Mouse (Mus musculus) liver, embryonic 11.5 days (tissue): ENCODE measurements around the gene Zranb3. TPM values are rescaled to one million over a fixed set of nuclear protein-coding genes. Genes with fewer than 3 reads are reported as not detected.
A peak's percentile ranks its signal among the peaks of the same experiment; 100 is the strongest.
"Not testable (repeated sequence)": the region's sequence is repeated elsewhere in the genome, so short reads cannot be mapped to it uniquely, and the experiment has no call there.

ENCODE experiments used
- ATAC-seq: fragments of 200-750 bp; cut with Nextera tagmentation; replicated peaks from 2 replicates; pipeline ENCODE4 v1.8.0; 2017; ENCODE audit warnings: moderate number of reproducible peaks, mild to moderate bottlenecking, moderate TSS enrichment, moderate library complexity; ENCODE audit not compliant: low FRiP score
- DNase-seq: peaks from one replicate; pipeline ENCODE4 v3.0.0-alpha.2; 2017; ENCODE audit warnings: low spot score
- H3K27ac ChIP-seq: fragments of 300-500 bp; sonication (generic); 2 replicates; pipeline ENCODE4 v1.5.1; 2014; ENCODE audit warnings: mild to moderate bottlenecking, low read depth, low read length, control low read depth
- H3K27me3 ChIP-seq: fragments of 300-500 bp; sonication (generic); replicated peaks from 2 replicates; pipeline ENCODE4 v1.6.1; 2014; ENCODE audit warnings: low read length, mixed read lengths; ENCODE audit not compliant: control insufficient read depth, insufficient read depth
- H3K36me3 ChIP-seq: fragments of 300-500 bp; sonication (generic); 2 replicates; pipeline ENCODE4 v1.6.1; 2014; ENCODE audit warnings: mild to moderate bottlenecking, low read length, moderate library complexity, mixed read lengths; ENCODE audit not compliant: control insufficient read depth, insufficient read depth
- H3K4me1 ChIP-seq: fragments of 300-500 bp; sonication (generic); replicated peaks from 2 replicates; pipeline ENCODE4 v1.6.1; 2014; ENCODE audit warnings: low read length, mixed read lengths; ENCODE audit not compliant: control insufficient read depth, insufficient read depth
- H3K4me2 ChIP-seq: fragments of 300-500 bp; sonication (generic); 2 replicates; pipeline ENCODE4 v1.6.1; 2014; ENCODE audit warnings: mild to moderate bottlenecking, control low read depth, moderate library complexity
- H3K4me3 ChIP-seq: fragments of 300-500 bp; sonication (generic); 2 replicates; pipeline ENCODE4 v1.5.1; 2014; ENCODE audit warnings: low read depth, low read length, control low read depth
- H3K9ac ChIP-seq: fragments of 300-500 bp; sonication (generic); 2 replicates; pipeline ENCODE4 v1.6.1; 2014; ENCODE audit warnings: low read depth, low read length, control low read depth
- H3K9me3 ChIP-seq: fragments of 300-500 bp; sonication (generic); 2 replicates; pipeline ENCODE4 v1.6.1; 2016; ENCODE audit warnings: low read length, inconsistent platforms, mixed read lengths; ENCODE audit not compliant: control insufficient read depth
- WGBS: fragments of 180-500 bp; shearing (Covaris S2); extraction: QIAGEN DNeasy Blood & Tissue Kit; methylation state at CpG from one replicate; pipeline ENCODE4 v1.1.7; 2014; 5-methylcytosine and 5-hydroxymethylcytosine counted together
- polyA plus RNA-seq: library from polyadenylated mRNA; unstranded; fragments of >200 nt; fragmentation: Nextera tagmentation; extraction: Ambion mirVana; gene quantifications from 2 replicates; pipeline ENCODE4 v1.2.1, GENCODE M21; 2014

Zranb3 gene
- polyA plus RNA-seq, 1 experiment from 2014 or later: 10.7 TPM

- Histone ChIP-seq H3K4me3 (no peak overlapping the region), H3K4me1 (no peaks in the 10 kb centered on the region), H3K4me2 (no peak overlapping the region), H3K9ac (no peak overlapping the region), H3K36me3 (no peaks in the 10 kb centered on the region; the same call in 1 of the 2 replicates), H3K27ac (no peak overlapping the region), H3K27me3 (no peaks in the 10 kb centered on the region), H3K9me3 (no peaks in the 10 kb centered on the region)
- DNase-seq (no peak), ATAC-seq (no peak)
- WGBS: 83% methylated on average over 4 of the region's 4 CpGs
These were observed 148.0 kb downstream of the Zranb3 start for GRCm38 (mm10) chr1:127954800-127955199.

DNA sequence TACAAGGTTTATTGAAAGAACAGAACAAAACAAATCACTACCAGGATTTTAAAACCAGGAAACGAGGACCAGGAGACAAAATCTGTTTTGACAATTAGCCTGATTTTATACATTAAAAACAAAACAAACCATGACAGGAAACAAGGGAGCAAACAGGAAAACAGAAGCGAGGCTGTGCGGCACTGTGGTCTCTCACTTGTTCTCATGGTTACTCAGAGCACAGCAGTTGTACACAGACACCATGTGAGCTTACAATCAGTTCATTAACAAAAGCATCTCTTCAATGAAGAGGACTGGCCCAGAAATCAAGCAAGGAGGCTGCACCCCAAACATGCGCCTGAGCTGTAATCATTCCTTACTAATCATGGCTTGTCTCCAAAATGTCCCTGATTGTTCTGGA lies 148.6 kb downstream of the Zranb3 start:
- H3K4me3 ChIP-seq, H3K36me3 ChIP-seq, H3K4me2 ChIP-seq, H3K27me3 ChIP-seq, H3K27ac ChIP-seq, DNase-seq, H3K9me3 ChIP-seq, ATAC-seq, H3K4me1 ChIP-seq, H3K9ac ChIP-seq: not testable (repeated sequence)
- WGBS: 84% methylated on average over 4 of the region's 4 CpGs

DNA sequence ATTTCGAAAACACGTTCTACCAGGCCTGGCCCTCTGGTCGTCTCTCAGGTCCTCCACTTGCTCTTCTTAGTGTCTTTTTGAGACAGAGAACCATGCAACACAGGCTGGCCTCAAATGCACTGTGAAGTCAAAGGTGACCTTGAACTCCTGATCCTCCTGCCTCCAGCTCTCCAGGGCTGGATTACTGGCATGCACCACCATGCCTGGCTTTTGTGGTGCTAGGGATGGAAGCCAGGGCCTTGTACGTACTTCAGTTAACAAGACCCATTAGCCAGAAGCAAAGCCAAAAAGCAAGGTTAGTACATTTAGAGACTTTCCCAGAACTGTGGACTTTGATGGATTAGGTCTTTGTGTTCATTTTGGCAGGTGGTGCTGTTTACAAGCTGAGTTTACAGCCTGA lies 150.6 kb downstream of the Zranb3 start:
- H3K27me3 ChIP-seq: no peaks in the 10 kb centered on the region
- H3K4me1 ChIP-seq: no peaks in the 10 kb centered on the region
- 86% methylated on average over 4 of the region's 4 CpGs for WGBS
- no peak overlapping the region for H3K27ac ChIP-seq
- no peak overlapping the region for H3K4me2 ChIP-seq
- no peak for ATAC-seq
- DNase-seq: no peak
- H3K36me3 ChIP-seq: no peaks in the 10 kb centered on the region
- H3K9ac ChIP-seq: no peak overlapping the region
- H3K4me3 ChIP-seq: no peak overlapping the region
- no peaks in the 10 kb centered on the region for H3K9me3 ChIP-seq

DNA sequence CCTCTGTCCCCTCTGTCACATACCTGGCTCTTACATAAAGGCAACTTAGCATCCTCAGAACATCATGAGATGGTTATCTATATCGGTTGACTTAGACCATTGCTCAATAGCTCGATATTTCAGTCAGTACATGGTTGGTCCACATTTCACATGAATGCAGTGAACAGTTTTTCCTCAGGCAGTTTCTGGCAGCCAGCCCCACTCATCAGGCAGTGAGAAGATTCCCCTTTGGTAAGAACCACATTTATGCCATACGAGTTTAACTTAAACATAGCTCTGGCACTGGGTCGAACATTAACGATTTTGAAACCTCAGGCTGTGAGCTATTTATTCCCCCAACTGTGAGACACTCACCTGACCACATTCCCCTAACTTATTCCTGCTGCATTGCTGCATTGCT lies 154.1 kb downstream of the Zranb3 start:
- 84% methylated on average over 5 of the region's 5 CpGs for WGBS
- DNase-seq (no peak), ATAC-seq (no peak)
- Histone ChIP-seq H3K4me3 (no peak overlapping the region), H3K36me3 (peaks cover 3% of the 10 kb centered on the region; the same call in 1 of the 2 replicates), H3K9ac (no peak overlapping the region), H3K27me3 (no peaks in the 10 kb centered on the region), H3K27ac (no peak overlapping the region), H3K4me1 (no peaks in the 10 kb centered on the region), H3K4me2 (no peak overlapping the region), H3K9me3 (no peaks in the 10 kb centered on the region)

GRCm38 (mm10) chr1:127946615-127947249 lies 156.1 kb downstream of the Zranb3 start:
- Histone ChIP-seq H3K9ac (no peak overlapping the region), H3K27me3 (no peaks in the 10 kb centered on the region), H3K36me3 (peaks cover 5% of the 10 kb centered on the region; the same call in 1 of the 2 replicates), H3K9me3 (no peaks in the 10 kb centered on the region), H3K27ac (no peak overlapping the region), H3K4me1 (no peaks in the 10 kb centered on the region), H3K4me2 (no peak overlapping the region), H3K4me3 (no peak overlapping the region)
- peak; percentile 21 for DNase-seq
- ATAC-seq: no peak
- WGBS: 81% methylated on average over 5 of the region's 5 CpGs

DNA sequence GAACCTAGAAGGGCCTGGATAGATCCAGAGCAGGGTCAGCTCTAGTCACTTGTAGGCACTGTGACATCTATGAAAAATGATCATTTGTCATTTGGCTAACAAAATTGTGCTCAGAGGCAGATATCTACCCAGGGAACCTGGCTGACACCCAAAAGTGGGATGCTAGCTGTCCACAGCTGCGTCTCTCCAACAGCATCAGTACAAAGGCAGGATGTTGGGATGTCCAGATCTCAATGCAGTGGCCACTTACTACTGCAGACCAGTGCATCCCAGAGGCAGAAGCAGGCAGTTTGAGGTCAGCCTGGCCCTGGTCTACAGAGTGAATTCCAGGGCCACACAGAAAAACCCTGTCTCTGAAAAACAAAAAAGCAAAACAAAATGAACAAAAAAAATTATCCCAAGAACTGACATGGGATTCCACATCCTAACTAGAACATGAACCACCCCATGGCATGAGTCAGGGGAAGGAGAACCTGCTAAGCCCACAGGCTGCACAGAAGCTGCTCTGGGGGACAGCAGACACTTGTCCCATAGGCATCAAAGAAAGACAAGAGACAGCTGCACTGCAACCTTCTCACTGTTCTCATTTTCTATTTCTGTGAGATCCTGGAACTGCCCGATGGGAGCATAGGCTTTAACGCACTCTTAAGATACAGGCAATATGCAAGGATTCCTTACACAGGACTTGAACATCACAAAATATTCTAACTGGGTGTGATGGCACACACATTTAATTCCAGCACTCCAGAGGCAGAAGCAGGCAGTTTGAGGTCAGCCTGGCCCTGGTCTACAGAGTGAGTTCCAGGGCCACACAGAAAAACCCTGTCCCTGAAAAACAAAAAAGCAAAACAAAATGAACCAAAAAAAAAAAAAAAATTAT lies 156.9 kb downstream of the Zranb3 start:
- H3K9ac ChIP-seq: no peak overlapping the region
- H3K9me3 ChIP-seq: no peaks in the 10 kb centered on the region
- H3K27me3 ChIP-seq: no peaks in the 10 kb centered on the region
- peaks cover 5% of the 10 kb centered on the region; the same call in 1 of the 2 replicates for H3K36me3 ChIP-seq
- WGBS: 89% methylated on average over 3 of the region's 3 CpGs
- no peak overlapping the region for H3K27ac ChIP-seq
- no peak for ATAC-seq
- no peak overlapping the region for H3K4me3 ChIP-seq
- peak; percentile 22 for DNase-seq
- no peak overlapping the region for H3K4me2 ChIP-seq
- no peaks in the 10 kb centered on the region for H3K4me1 ChIP-seq

GRCm38 (mm10) chr1:127943516-127943915 lies 159.3 kb downstream of the Zranb3 start:
- DNase-seq: no peak
- no peaks in the 10 kb centered on the region for H3K9me3 ChIP-seq
- no peak overlapping the region for H3K4me3 ChIP-seq
- 70% methylated on average over 6 of the region's 6 CpGs for WGBS
- H3K27ac ChIP-seq: no peak overlapping the region
- H3K36me3 ChIP-seq: peaks cover 24% of the 10 kb centered on the region
- no peak overlapping the region for H3K4me2 ChIP-seq
- H3K4me1 ChIP-seq: no peaks in the 10 kb centered on the region
- H3K9ac ChIP-seq: no peak overlapping the region
- peak; percentile 38; the same call in 1 of the 2 replicates for ATAC-seq
- no peaks in the 10 kb centered on the region for H3K27me3 ChIP-seq

- ATAC-seq (no peak), DNase-seq (no peak)
- Histone ChIP-seq H3K9me3 (no peaks in the 10 kb centered on the region), H3K36me3 (peaks cover 32% of the 10 kb centered on the region), H3K4me3 (no peak overlapping the region), H3K27ac (no peak overlapping the region), H3K4me1 (no peaks in the 10 kb centered on the region), H3K27me3 (no peaks in the 10 kb centered on the region), H3K4me2 (no peak overlapping the region), H3K9ac (no peak overlapping the region)
- WGBS: 93% methylated on average over 10 of the region's 10 CpGs
These were observed 160.6 kb downstream of the Zranb3 start for GRCm38 (mm10) chr1:127942231-127942630.
